Mouse (Mus musculus): ENCODE measurements around the gene Ccdc115.
A peak's percentile ranks its signal among the peaks of the same experiment; 100 is the strongest.

Ccdc115 gene

DNA sequence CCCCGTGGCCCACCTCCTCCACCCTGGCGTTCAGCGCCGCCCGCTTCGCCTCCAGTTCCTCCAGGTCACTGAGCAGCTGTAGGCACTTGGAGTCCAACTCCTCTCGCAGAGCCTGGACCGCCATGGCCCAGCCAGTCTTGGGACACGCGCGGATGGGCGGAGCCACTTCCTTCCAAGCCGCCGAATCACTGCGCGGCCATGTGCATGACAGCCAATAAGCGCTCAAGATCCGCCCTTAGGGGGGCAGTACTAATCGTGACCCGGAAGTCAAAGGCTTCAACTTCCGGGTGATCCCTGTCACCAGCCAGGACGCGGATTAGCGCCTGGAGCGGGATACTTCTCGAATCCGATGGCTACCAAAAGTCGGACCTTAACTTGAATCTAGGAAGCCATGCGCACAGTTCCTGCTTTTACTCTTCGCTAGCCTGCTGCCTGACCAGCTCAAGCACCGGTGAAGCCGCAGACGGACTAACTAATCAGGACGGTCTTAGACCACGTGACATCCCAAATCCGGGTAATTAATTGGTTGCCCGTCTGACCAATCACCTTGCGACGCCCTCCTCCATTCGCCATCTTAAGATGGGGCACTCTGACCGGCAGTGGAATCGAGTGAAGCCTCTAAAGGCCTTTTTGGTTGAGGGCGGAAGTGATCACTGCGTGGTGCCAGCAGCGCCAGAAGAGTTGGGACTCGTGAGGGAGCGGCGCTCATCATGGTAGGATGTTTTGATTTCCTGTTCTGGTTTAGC lies at the start of gene Ccdc115, which contains the start of gene Imp4:
Gene Ccdc115 (minus strand): TSS at position 458 of the 746 bp plus-strand sequence.
Gene Imp4 (plus strand): TSS at position 637 of the 746 bp plus-strand sequence.
- peak; percentile 97 for DNase-seq

DNA sequence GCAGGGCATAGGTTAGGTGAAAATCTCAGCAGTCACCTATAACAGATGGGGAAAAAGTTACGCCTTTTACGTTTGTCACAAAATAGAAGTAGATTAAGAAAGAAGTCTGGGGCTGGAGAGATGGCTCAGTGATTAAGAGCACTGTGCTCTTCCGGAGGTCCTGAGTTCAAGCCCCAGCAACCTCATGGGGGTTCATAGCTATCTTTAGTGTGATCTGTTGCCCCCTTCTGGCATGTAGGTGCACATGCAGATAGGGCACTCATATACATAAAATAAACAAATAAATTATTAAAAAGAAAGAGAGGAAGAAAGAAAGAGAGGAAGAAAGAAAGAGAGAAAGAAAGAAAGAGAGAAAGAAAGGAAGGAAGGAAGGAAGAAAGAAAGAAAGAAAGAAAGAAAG lies 47.9 kb upstream of the Ccdc115 start:
- no peak for DNase-seq

DNA sequence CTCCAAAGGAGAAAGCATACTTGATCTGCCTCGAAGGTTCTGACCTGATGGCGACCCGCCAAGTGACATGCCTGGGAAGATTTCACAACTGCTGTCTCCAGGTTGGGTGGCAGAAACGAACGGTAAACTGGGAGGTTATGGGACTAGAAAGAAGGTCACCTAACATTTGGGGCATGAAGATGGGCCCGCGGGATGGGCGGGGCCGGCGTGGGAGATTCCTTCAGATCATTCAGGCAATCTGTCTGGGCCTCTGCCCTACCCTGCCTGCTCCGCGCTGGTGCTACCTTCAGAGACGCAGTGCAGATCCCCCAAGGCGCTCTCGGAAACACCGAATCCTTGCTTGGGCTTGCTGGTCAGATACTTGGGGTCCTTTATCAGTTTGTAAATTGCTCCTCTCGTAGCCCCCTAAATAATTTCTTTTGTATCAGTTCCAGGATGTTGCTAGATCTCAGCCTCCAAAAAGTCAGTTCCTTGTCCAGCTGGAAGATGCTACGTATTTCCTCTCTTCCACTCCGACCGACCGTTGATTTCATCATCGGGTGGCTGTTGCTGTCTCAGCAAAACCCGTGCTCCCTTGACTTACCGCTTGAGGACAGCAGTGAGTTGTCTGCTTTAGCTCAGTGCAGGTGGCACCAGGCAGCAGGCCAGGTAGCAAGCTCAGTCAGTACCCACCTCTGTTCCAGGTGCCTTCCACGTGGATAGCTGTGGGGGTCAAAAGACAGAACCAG lies 46.2 kb upstream of the Ccdc115 start:
- peak; percentile 84 for DNase-seq

DNA sequence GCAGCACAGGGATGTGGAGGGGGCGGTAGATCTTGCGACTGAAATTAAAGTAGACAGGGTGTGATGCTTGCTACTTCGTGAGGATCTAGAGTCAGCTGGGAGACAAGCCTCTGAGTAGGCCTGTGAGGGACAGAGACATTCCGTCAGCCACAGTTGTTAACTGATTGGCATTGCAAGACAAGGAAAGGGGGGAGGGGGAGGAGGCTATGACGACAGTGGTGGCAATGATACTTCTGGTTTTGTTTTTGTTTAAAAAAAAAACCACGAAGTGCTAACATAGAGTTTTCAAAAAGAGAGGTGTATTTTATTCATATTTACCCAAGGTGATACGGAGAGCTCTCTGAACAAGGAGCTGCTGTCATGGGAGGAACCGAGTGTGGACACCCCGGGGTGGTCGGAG lies 45.0 kb upstream of the Ccdc115 start:
- DNase-seq = no peak

DNA sequence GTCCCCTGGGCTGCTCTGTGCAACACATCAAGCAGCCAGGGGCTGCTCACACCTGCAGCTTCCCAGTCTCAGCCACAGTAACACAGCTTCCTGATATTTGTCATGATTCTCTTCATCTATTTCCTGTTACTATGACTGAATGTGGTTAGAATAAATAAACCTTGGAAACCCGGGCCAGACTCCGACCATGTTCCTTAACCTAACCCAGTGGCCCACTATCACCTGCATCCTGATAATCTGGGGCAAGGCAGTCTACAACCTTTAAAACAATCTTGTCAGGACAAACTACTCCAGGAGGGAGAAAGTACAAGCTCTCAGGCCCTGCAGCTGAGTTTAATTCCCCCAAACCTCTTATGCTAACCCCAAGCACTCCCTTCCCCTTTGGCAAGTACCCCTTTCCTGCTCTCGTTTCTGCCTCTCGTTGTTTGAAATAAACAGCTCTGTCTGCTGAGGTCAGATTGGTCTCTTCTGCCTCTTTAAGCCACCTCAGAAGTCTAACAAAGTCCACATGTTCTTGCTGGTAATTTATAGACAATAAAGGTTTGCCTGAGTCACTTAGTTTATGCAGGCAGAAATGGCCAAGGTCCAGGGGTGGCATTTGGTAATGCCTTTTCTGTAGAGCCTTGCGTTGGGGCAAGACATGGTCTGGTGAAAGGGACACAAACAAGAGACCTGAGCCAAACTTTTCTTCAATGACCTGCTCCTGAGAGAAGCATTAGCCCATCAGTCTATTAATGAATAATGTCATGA lies 42.6 kb upstream of the Ccdc115 start:
- DNase-seq = no peak

DNA sequence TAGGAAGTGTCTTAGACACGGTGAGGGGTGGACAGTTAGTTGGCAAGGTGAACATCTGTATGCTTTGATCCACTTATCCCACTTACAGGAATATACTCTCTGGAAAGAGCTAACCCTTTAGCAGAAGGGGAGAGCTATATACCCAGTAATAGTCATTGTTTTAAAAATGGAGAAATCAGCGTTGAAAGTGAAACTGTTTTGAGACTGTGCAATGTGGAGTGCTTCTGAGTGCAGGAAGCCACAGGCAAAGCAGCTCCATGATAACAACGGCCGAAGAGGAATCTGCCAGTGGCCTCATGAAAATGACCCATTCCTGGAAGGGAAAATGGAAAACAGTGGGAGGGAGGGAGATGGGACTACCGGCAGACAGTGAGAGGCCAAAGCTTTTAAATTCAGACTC lies 41.3 kb upstream of the Ccdc115 start:
- DNase-seq = no peak

DNA sequence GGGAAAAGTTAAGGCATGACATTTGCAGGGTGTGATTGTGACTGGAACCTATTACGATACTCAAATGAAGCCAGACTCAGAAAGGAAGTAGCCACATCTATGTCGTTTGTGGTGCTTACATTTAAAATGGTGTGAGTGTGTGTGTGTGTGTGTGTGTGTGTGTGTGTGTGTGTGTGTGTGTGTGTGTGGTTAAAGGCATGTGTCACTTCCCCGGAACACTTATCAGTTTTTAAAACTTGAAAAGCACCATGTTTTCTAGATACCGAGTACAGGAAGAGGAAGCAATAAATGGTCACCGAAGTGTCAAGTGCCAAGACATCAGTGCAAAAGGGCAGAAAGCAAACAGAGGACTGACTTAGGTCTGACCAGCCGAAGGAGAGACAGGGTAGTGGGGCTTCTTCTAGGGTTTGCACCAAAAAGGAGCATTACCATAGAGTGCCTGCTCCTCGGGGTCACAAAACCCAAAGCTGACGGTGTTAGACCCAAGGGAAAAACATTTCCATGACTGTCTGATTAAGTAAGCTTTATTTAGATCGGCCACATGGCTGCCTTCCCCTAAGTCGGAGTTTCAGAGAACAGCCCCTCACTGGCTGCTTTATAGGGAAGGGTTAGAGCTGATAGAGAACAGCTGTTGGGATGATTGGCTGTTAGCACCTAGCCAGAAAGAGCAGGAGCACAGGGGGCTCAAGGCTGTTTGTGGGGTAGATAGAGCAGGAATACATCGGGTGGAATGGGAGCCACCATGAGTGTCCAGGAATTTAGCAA lies 39.6 kb upstream of the Ccdc115 start:
- no peak for DNase-seq

DNA sequence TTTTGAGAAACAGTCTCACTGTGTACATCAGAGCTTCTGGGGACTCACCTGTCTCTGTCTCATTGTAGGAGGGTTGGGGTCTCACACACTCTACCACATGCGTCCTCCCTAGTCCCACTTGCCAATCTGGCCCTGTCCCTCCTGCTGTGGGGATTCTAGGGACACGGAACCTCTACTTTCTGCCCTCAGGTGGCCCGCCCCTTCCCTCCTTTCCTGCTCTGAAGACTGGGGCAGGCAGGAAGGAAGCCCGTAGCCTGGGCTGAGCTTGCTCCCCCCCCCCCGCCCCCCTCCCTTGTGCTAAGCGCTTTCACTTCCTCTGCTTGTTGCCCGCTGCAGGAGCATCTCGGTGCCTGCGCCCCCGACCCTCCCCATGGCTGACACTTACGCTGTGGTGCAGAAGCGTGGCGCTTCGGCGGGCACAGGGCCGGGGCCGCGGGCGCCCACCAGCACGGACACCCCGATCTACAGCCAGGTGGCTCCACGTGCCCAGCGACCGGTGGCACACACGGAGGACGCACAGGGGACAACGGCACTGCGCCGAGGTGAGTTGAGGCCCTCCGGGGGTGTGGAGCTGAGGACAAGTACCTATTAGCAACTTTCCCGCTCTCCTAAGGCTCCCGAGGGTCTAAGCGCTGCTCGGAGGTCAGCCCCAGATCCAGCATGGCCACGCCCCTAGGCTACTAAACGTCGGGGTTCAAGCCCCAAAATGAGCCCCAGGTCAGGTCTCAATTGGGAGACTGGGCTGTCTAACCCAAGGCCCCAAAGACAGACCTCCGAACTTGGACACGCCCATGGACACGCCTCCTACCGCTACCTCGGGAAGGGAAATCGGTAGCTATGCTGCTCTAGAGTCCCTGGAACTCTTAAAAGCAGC lies 33.2 kb upstream of the Ccdc115 start:
- DNase-seq = no peak

DNA sequence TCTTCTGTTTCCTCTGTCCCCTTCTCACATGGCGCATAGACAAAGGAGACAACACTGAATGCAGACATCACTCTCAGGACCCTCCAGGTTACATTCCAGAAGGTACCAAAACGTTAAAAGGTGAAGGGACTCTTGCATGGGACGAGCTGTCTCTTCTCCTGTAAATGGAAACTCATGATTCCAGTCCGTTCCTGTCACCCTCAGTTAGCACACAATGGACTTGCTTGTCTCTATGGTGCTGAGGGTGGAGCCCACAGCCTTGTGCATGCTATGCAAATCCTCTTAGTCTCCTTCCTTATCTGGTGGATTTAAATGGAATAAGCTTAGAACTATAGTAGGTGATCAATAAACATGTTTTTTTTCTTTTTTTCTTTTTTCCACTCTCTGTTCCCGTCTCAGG lies 30.3 kb upstream of the Ccdc115 start:
- no peak for DNase-seq

DNA sequence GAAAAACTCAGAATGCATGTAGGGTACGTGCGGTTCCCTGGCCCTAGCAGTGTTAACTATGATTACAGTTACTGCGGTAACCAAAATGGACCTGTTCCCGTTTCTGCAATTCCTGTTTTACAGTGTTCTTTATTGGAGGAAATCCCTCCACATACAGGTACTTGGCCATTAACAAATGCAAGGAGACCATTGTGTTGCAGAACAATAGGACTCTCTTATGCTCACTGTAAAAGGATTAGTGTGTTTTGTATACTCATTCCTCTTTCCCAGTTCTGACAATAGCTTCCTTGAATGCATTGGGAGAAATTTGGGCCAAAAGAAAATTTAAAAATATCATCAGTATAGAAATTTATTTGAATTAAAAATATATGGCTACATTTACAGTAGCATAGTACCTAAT lies 29.0 kb upstream of the Ccdc115 start:
- no peak for DNase-seq

DNA sequence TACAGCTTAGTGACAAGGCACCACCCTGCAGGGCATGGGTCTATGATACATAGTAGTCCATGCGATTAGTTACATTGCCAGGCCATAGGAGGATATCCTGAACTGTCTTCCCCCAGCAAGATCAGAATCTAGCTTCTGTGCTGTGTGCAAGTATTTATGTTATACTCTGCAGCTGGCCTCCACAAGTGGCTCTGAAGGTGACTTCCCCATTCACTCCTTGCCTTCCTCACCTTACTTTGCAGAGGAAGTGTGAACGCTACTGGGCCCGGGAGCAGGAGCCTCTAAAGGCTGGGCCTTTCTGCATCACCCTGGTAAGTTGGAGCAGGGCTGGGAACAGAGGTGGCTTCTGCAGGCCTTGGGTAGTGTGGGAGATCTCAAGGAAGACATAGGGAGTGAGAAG lies 28.6 kb upstream of the Ccdc115 start:
- DNase-seq = no peak

DNA sequence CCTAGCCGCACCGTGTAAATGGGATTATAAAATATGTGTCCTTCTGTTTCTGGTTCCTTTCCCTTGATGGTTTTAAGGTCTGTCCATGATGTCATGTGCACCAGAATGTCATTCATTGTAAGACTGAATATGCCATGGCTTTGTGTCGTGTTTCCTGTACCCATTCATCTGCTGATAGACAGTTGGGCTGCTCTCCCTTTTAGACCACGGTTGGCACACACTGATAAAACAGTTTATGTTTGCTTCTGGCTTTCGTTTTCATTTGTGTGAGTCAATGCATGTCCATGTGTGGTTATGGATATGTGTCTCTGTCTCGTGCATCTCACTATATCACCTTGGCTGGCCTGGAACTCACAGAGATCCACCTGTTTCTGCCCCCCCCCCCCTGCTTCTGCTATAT lies 26.0 kb upstream of the Ccdc115 start:
- DNase-seq = no peak

DNA sequence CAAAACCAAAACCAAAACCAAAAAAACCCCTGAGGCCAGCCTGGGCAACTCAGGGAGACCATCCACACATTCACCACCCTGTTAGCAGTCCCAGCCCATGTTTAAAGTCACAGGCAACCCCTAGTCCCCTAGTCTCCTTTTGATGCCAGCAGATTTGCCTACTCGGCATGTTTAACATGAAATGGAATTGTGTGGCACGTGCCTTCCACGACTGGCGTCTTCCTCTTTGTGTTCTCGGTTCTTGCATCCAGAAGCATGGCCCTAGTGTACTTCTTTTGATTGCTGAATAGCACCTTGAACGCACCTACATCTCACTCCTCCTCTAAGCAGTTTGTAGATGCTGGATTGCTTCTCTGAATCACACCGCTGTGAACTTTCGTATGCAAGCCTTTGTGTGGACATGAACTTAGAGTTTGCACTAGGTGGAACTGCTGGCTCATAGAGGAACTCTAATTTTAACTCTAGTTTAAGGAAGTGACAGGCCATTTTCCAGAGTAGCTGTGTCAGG lies 24.9 kb upstream of the Ccdc115 start:
- DNase-seq = no peak

DNA sequence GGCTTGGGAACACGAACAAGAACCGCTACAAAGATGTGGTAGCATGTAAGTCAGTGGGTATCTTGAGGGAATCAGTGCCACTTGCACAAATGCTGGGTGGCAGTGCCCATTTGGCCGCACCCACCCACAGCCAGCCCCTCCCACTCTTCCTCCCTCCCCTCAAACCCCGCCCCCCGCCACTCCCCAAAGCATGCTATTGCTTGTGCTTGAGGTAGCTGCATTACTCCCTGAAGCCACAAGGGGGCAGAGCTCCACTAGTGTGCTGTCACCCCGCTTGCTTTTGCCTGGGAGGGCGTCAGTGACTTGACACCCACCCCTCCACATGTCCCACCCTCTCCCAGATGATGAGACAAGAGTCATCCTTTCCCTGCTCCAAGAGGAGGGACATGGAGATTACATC lies 23.3 kb upstream of the Ccdc115 start:
- DNase-seq = peak; percentile 68

DNA sequence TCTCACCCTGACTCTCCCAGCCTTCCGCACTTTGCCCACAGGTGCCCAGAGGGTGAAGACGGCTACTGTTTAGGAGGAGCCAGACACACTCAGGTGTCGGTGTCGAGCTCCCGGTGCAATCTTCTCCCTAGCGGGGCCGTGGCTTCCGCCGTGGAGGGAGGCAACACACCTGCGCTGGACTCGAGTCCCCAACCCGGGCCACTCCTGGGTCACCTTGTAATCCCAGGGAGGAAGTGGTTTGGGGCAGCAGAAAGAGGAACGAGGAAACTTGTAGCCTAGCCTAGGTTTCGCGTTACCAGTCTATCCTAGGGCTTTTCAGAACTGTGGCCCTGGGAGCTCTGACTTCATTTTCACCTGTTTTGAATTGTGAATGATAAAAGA lies 20.6 kb upstream of the Ccdc115 start:
- no peak for DNase-seq

DNA sequence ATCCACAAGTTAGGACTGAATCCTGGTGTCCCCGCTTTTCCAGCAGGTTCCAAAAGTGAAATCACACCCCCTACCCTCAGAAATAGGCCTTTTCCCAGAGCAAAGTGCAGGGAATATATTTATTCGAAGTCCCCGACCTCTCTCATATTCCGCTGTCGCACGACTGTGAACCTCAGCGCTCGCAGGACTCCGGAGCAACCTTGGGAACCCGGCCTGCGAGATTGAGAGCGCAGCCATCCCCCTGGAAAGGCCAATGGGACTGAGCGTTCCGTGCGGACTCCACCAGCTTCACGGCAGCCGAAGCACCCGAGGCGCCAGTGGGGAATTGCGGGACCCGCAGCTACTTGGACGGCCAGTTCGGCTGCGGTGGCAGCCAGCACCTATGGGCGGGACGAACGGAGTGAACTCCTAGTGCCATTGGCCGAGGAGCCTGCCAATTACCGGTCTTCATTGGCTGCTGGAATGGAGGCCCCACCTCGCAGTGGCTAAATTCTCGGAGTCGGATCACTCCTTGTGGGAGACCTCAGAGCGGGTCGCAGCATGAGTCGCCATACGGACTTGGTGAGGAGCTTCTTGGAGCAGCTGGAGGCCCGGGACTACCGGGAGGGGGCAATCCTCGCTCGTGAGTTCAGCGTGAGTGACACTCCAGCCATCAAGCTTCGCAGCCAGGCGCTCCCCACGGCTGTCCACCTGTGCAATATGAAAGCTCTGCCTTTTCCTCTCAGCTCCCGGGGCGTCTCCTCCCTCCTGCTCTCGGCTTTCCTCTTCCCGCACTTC lies 20.0 kb upstream of the Ccdc115 start, which contains the start of gene Ptpn18:
Gene Ptpn18 (plus strand): TSS at position 479 of the 777 bp plus-strand sequence.
- DNase-seq = peak; percentile 93

DNA sequence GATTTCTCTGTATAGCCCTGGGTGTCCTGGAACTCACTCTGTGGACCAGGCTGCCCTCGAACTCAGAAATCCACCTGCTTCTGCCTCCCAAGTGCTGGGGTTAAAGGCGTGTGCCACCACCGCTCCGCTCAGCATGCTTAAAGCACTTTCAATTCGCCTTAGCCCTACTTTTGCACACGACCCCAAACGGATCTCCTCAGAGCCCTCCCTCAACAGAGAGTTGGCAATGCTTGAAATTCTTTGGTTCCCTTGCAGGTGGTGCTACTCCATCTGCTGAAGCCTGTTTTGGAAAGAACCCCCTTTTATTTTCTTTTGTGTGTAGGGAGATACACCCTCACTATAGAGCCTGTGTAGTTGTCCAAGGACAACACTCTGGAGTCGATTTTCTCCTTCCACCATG lies 19.0 kb upstream of the Ccdc115 start:
- no peak for DNase-seq

DNA sequence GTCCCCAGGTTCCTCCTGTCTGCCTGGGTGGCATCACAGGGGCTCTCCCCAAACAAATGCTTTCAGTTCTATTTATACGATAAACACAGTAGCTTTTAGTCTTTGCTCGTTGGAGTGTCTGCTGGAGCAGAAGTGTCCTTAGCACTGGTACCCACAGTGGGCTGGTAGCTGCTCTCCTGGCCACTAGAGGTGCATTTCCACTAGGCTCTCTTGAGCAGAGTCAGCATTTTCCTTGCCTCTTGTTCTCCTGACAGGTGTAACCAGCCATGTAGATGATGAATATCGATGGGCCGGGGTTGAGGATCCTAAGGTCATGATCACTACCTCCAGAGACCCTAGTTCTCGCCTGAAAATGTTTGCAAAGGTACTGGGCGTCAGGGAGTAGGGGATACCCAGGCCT lies 3.7 kb upstream of the Ccdc115 start:
- no peak for DNase-seq

DNA sequence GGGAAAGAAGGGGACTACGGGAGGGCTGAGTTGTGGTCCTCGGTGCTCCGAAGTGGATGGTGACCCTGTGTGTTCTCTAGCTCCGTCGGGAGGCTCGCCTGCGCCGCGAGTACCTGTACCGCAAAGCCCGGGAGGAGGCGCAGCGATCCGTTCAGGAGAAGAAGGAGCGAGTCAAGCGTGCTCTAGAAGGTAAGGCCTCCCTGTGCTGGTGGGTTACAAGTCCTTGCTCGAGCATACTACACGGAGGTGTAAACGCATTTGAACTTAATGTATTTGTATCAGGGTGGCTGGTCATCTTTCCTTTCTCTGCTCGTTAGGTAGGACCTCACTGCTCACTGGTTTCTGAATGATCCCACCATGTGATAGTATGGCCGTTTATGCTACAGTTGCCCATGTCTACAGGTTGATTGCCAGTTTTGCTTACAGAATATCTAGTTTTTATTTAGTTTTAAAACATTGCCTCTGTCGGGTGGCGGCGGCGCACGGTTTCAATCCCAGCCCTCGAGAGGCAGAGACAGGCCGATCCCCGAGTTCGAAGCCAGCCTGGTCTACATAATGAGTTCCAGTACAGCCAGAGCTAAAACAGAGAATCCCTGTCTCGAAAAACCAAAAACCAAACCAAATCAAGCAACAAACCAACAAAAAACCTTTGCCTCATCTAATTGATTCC lies 624 bp upstream of the Ccdc115 start:
- peak; percentile 56 for DNase-seq

DNA sequence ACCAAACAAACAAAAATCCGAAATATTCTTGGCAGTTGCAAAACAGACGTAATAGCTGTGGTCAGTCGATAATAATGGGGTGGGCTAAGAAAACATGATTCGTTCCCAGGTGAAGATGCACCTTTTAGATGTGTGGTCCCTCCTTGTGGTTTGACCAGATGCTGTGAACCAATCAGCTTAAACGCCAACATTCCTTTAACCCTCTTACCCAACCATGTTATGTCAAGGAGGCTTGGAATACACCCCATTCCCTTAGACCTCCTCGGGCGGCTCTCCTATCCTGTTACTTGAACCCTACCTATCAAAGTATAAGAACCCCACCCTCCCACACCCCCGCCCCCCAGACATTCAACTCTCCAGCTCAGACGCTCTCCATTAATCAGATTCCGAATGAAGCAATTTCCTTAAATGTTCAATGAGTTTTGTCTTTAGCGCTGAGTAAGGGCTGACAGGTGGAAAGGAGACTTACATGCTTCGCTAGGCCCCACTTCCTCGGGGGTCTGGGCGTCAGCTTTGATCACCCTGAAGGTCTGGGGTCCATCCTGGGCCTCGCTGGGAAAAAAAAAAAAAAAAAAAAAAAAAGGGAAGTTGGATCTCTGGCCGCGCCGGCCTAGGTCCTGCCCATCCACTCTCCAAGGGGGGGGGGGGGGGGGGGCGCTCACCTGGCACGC lies 956 bp downstream of the Ccdc115 start:
- no peak for DNase-seq

Data from cerebellum, adult 9-11 months (tissue).